Mouse (Mus musculus): ENCODE measurements at regions not wholly inside any gene's neighbourhood (a gene's known extent, or its start where the extent isn't known, plus 50 kb on each side); places are given as distances from the start of the nearest gene placed in this dataset.

- no peak for DNase-seq (ENCODE audit: low spot score)
Observed at GRCm38 (mm10) chr3:132237344-132237743, 152.3 kb downstream of the Dkk2 start.

GRCm38 (mm10) chr3:132257834-132258233, 172.7 kb downstream of the Dkk2 start:
- no peak for DNase-seq (ENCODE audit: low spot score)

- DNase-seq (ENCODE audit: low spot score) = no peak
Observed at GRCm38 (mm10) chr3:132269641-132270040, 184.5 kb downstream of the Dkk2 start.

GRCm38 (mm10) chr3:132274786-132275185, 189.7 kb downstream of the Dkk2 start:
- no peak for DNase-seq (ENCODE audit: low spot score)

- DNase-seq (ENCODE audit: low spot score) = peak; percentile 19
Observed at GRCm38 (mm10) chr3:132277771-132278170, 192.7 kb downstream of the Dkk2 start.

- no peak for DNase-seq (ENCODE audit: low spot score)
Observed at GRCm38 (mm10) chr3:132287714-132288113, 202.6 kb downstream of the Dkk2 start.

GRCm38 (mm10) chr3:132326961-132327360, 241.9 kb downstream of the Dkk2 start:
- DNase-seq (ENCODE audit: low spot score) = no peak

GRCm38 (mm10) chr3:132343625-132344024, 258.5 kb downstream of the Dkk2 start:
- no peak for DNase-seq (ENCODE audit: low spot score)

- no peak for DNase-seq (ENCODE audit: low spot score)
Observed at GRCm38 (mm10) chr3:132345856-132346255, 260.8 kb downstream of the Dkk2 start.

GRCm38 (mm10) chr3:132349602-132350001, 264.5 kb downstream of the Dkk2 start:
- DNase-seq (ENCODE audit: low spot score) = no peak

GRCm38 (mm10) chr3:132353204-132353603, 268.1 kb downstream of the Dkk2 start:
- no peak for DNase-seq (ENCODE audit: low spot score)

GRCm38 (mm10) chr3:132359596-132359995, 270.0 kb upstream of the Gimd1 start:
- DNase-seq (ENCODE audit: low spot score) = no peak

- DNase-seq (ENCODE audit: low spot score) = no peak
Observed at GRCm38 (mm10) chr3:132375579-132375978, 254.0 kb upstream of the Gimd1 start.

- DNase-seq (ENCODE audit: low spot score) = no peak
Observed at GRCm38 (mm10) chr3:132417742-132418141, 211.9 kb upstream of the Gimd1 start.

- no peak for DNase-seq (ENCODE audit: low spot score)
Observed at GRCm38 (mm10) chr3:132425819-132426671, 203.6 kb upstream of the Gimd1 start.

GRCm38 (mm10) chr3:132427244-132427643, 202.4 kb upstream of the Gimd1 start:
- DNase-seq (ENCODE audit: low spot score) = no peak

GRCm38 (mm10) chr3:132428148-132428547, 201.5 kb upstream of the Gimd1 start:
- DNase-seq (ENCODE audit: low spot score) = no peak

GRCm38 (mm10) chr3:132431805-132432204, 197.8 kb upstream of the Gimd1 start:
- DNase-seq (ENCODE audit: low spot score) = no peak

GRCm38 (mm10) chr3:132441226-132441625, 188.4 kb upstream of the Gimd1 start:
- no peak for DNase-seq (ENCODE audit: low spot score)

- no peak for DNase-seq (ENCODE audit: low spot score)
Observed at GRCm38 (mm10) chr3:132453927-132454326, 175.7 kb upstream of the Gimd1 start.

GRCm38 (mm10) chr3:132462348-132462959, 167.2 kb upstream of the Gimd1 start:
- DNase-seq (ENCODE audit: low spot score) = no peak

GRCm38 (mm10) chr3:132471070-132471469, 158.6 kb upstream of the Gimd1 start:
- DNase-seq (ENCODE audit: low spot score) = no peak

- no peak for DNase-seq (ENCODE audit: low spot score)
Observed at GRCm38 (mm10) chr3:132477768-132478167, 151.9 kb upstream of the Gimd1 start.

- no peak for DNase-seq (ENCODE audit: low spot score)
Observed at GRCm38 (mm10) chr3:132479275-132479674, 150.3 kb upstream of the Gimd1 start.
